Mouse (Mus musculus) right cerebral cortex, postnatal 25 days (tissue): ENCODE results near the gene Olfr418.
"Not testable (repeated sequence)": the region's sequence is repeated elsewhere in the genome, so short reads cannot be mapped to it uniquely, and the experiment has no call there.

Source experiments
- DNase-seq: peaks from one replicate; pipeline ENCODE4 v3.0.0; 2022

Olfr418 gene

GRCm38 (mm10) chr1:173265701-173266100, at the start of gene Olfr418:
Olfr418 (plus strand) TSS chr1:173266001.
- DNase-seq, result no peak

GRCm38 (mm10) chr1:173216481-173216880, 49.3 kb upstream of the Olfr418 start:
- DNase-seq, result no peak

DNA sequence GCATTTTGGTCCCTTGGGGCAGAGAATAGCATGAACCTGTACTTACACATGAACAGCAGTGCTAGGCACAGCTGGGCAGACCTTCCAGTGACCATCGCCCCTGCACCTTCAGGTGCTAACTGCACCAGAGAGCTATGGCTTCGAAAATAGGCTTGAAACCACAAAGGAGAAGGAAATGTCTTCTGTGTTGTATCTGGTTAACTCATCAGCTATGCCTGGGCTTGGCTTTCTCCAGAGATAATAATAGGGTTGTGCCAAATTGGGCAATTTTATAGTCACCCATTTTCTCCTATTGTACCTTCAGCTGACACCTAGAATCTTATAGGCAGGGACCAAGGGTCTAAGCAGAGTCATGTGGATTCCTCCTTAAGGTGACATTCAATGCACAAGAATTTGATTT, 38.7 kb upstream of the Olfr418 start, which contains the start of gene Fcer1a:
Gene Fcer1a (minus strand): TSS at position 134 of the 400 bp plus-strand sequence.
- no peak for DNase-seq

DNA sequence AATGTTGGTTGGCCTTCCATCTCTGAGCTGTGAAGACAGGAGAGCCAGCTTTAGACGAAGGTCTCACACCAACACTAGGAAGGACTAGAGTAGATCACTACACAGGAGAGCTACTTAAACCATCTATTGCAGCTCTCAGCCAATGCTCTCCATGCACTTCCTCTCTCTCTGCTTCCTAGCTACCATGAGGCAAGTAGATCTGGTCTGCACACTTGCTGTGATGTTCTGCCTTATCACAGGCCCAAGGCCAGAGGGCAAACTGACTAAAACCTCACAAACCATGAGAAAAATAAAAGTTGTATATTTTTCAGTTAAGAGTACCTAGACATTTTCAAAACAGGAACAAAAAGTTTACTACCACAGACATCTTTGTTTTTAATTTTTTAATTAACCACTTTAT, 28.8 kb upstream of the Olfr418 start:
- not testable (repeated sequence) for DNase-seq

- DNase-seq, result no peak
Measured at GRCm38 (mm10) chr1:173249888-173250287, 15.9 kb upstream of the Olfr418 start.

DNA sequence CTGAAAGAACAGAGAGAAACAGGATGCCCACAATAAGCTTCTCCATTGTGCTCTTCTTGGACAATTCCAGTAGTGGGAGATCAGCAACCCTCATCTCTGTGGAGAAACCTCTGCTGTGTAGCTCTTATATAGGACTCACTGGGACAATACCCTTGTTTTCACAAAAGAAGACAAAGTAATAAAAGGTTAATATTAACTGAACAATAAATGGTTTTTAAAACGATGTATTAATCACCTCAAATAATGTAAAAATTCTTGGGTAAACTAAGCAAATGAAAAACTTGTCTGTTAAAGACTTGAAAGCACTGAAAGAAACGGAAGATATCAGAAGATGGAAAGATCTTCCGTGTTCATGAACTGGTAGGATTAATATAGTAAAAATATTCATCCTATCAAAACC, 11.9 kb downstream of the Olfr418 start, which contains the start of gene Mptx2:
Gene Mptx2 (minus strand): TSS at position 101 of the 400 bp plus-strand sequence.
- DNase-seq, result no peak

DNA sequence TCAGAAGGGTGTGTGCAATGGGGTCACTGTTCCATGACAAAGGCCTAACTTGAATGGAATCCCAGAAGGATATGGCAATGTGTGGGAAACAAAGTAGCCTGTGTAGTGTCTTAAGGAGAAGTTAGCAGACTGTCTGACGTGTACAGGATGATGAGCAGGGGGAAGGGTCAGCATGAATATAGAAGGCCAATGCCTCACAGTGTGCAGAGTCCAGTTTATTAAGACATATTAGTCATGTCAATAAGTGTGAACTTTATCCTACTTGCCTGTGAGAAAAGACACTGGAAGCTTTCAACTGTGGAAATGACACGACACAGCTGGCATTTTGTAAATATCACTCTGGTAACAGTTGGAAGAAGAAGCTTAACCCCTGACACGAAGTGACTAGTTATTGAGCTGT, 37.0 kb downstream of the Olfr418 start:
- not testable (repeated sequence) for DNase-seq

- not testable (repeated sequence) for DNase-seq
Measured at GRCm38 (mm10) chr1:173313535-173314050, 47.8 kb downstream of the Olfr418 start.

DNA sequence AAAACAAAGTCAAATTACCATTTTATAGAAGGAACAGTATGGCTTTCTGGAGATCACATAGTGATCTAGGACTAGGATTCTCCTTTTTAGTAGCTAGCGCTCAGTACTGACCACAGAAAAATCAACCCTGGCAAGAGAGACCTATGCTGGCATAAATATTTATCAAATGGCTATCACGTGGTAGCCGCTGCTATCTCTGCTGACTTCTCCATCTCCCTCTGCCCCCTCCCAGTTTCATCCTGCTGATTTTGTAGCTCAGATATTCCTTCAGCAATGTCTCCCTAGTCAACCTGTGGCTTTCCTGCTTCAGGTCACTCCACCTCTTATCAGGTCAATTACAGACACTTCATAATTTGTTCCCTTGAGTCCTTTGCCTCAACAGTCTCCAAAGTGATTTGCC, 49.9 kb downstream of the Olfr418 start:
- DNase-seq, result no peak

DNA sequence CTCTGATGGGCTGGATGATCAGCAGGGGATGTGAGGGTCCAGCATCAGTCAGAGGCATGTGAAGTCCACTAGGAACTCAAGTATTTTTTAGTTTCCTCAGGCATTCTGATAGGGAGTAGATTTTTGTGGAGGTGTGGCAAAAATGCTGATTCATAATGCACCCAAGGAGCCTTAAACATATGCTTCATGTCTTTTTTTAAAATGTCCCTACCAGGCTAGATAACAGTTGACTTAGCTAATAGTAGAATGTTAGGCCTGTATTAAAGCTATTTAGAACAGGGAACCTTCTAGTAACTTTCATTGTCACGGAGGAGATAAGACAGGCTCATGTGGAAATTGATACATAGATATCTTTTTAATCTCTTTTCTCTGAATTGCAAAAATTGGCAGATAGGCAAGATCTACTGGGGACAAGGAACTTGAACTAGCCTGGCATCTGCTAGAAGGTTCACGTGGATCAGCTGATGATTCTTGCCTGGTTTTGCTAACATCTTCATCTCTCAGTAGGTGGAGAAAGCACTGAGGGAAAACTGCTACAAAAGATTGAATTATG, 52.2 kb downstream of the Olfr418 start:
- no peak for DNase-seq

- DNase-seq, result no peak
Measured at GRCm38 (mm10) chr1:173321593-173322248, 55.9 kb downstream of the Olfr418 start.

GRCm38 (mm10) chr1:173322249-173322627, 56.4 kb downstream of the Olfr418 start:
- no peak for DNase-seq
